Mouse (Mus musculus) adrenal gland, postnatal 10 days (tissue): ENCODE results near the gene Olfr1440. TPM values are rescaled to one million over a fixed set of nuclear protein-coding genes. Genes with fewer than 3 reads are reported as not detected.

Source experiments
- DNase-seq: peaks from one replicate; pipeline ENCODE4 v3.0.0; 2021; ENCODE audit warnings: mixed read lengths
- long read RNA-seq, 2 experiments: library from polyadenylated mRNA; stranded (forward); transcript quantifications; one replicate each; pipeline ENCODE4 v2.0.0; 2021
- total RNA-seq, 2 experiments: library from RNA; stranded (reverse); gene quantifications; 2 replicates each; pipeline ENCODE4 v1.2.3; 2021

Gene Olfr1440
- not detected for total RNA-seq
- long read RNA-seq, experiment 1, result 0 reads
- long read RNA-seq, experiment 2, result 0 reads

GRCm38 (mm10) chr19:12386979-12387378 is at the start of gene Olfr1440:
TSS of gene Olfr1440 (plus strand) at chr19:12387279.
- no peak for DNase-seq

- no peak for DNase-seq
Observed at GRCm38 (mm10) chr19:12373004-12373403, 14.1 kb upstream of the Olfr1440 start.

DNA sequence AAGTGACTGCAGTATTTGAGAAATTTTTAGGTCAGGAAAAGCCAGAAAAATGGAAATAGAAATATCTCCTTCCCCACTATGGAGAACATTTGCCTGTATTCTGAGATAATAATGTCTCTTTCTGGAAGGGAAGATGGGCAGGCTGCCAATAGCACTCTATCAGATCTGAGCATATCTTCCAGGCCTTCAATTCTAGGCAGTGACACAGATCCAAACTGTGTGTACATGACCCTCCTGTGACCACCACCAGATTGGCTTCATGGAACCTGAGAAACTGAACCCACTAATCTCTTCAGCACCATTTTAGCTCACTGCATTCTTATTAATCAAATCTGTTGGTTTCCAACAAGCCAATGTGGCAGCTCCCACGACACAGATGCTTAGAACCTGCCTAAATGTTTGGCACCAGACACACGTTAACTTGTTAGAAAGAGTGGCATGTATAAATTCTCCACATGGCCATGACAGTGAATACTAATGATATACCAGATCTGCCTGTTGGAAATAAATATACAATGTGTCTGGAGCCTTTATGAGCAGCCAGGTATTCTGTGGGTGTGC is 12.5 kb upstream of the Olfr1440 start:
- DNase-seq, result peak; percentile 5

DNA sequence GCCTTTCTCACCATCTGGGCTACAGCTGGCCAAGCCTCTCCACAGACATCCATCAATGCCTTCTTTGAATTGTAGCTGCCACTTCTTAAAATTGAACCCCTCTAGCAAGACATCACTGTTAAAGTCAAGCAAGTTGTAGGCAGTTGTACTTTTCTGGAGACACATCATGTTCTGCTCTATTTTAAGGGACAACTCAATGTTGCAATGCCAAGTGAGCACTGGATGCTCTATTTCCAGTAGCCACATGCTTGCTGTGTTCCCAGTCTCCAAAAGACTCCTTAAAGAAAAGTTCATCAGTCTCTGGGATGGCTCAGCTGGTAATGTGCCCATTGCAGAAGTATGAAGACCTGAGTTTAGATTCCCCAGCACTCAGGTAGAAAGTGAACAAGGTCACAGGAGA is 26.7 kb downstream of the Olfr1440 start:
- no peak for DNase-seq

DNA sequence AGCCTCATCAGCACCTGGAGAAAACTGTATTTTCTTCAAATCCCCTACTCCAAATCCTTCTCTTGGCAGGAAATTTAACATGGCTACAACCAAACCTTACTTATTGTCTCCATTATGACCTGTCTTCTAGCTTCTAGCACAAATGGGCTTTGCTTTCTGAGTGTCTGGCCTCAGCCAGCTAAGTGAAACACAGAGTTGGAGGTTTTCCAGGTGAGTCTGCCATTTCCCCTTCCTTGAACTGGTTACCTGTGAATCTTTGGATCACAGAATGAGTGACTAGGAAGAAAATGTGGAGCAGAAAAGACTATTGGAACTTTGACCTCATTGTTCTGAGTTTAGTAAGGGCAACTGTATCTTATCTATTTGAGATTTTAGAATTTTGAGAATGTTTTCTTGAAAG is 30.3 kb downstream of the Olfr1440 start, which contains the start of gene Olfr1441:
Olfr1441 (plus strand) TSS at position 73 of the 400 bp plus-strand sequence.
- DNase-seq, result no peak

GRCm38 (mm10) chr19:12418312-12418711 is 31.2 kb downstream of the Olfr1440 start:
- no peak for DNase-seq

- no peak for DNase-seq
Observed at GRCm38 (mm10) chr19:12420555-12420954, 33.5 kb downstream of the Olfr1440 start.

GRCm38 (mm10) chr19:12421680-12422079 is 34.6 kb downstream of the Olfr1440 start:
- DNase-seq, result no peak

DNA sequence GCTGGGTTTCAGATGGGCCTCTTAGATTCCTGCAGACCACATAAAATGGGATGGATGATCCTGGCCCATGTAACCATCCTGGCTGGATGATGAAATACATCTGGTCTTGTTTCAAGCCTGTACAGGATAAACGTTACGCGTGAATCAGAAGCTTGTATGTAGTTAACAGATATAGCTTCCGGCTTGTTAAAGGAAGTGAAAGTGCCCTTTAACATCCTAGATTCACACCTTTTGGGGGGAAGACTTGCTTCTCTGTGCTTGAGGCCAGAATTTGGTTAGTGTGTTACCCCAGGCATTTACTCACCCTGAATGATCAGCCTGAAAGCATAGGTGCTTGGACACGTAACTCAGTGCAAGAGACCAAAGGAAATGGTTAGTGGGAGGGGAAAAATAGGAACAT is 40.0 kb downstream of the Olfr1440 start:
- DNase-seq, result no peak

GRCm38 (mm10) chr19:12427605-12428004 is 40.5 kb downstream of the Olfr1440 start, which contains the start of gene Pfpl:
TSS of gene Pfpl (plus strand) at chr19:12427905.
- DNase-seq, result no peak

GRCm38 (mm10) chr19:12433033-12433432 is 46.0 kb downstream of the Olfr1440 start:
- DNase-seq, result peak; percentile 43

GRCm38 (mm10) chr19:12435011-12435416 is 47.9 kb downstream of the Olfr1440 start:
- DNase-seq, result no peak

- DNase-seq, result no peak
Observed at GRCm38 (mm10) chr19:12435750-12436524, 48.9 kb downstream of the Olfr1440 start.

GRCm38 (mm10) chr19:12439581-12439980 is 52.5 kb downstream of the Olfr1440 start:
- no peak for DNase-seq

GRCm38 (mm10) chr19:12440103-12440725 is 53.1 kb downstream of the Olfr1440 start:
- no peak for DNase-seq

DNA sequence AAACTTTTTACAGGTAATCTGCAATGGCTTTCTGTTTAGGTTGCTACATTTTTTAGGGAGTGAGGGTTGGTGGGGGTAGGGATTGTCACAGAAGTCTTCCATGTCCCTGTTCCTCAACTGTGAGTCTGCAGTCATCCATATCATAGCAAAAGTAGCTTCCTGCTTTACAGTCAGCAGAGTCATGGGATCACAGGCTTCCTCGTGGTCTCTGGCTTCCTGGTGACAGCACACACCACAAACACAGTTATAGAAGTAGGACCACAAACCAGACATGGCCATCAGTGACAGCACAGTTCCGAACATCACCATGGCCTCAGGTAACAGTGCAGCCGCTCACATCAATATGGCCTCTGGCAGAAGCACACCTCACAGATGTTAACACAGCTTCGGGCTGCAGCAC is 55.5 kb downstream of the Olfr1440 start:
- no peak for DNase-seq

- no peak for DNase-seq
Observed at GRCm38 (mm10) chr19:12445014-12445413, 57.9 kb downstream of the Olfr1440 start.

Other genes starting within 250 kb of the Olfr1440 start
- not detected for gene Olfr1555-ps1, start 217.2 kb upstream of the Olfr1440 start, total RNA-seq
- gene Olfr1431, start 186.6 kb upstream of the Olfr1440 start, total RNA-seq, result not detected
- gene Olfr1432, start 154.7 kb upstream of the Olfr1440 start, total RNA-seq, result not detected
- gene Olfr262, start 145.6 kb upstream of the Olfr1440 start, total RNA-seq, result not detected
- not detected for gene Olfr235, start 126.2 kb upstream of the Olfr1440 start, total RNA-seq
- not detected for gene Olfr1434, start 107.4 kb upstream of the Olfr1440 start, total RNA-seq
- gene Olfr1436, start 88.1 kb upstream of the Olfr1440 start, total RNA-seq, result not detected
- not detected for gene Olfr1437, start 62.2 kb upstream of the Olfr1440 start, total RNA-seq
- not detected for gene Olfr1438-ps1, start 51.4 kb upstream of the Olfr1440 start, total RNA-seq
- not detected for gene Olfr1441, start 30.2 kb downstream of the Olfr1440 start, total RNA-seq
- gene Pfpl, start 40.6 kb downstream of the Olfr1440 start, total RNA-seq, result not detected
- 10 to 100 TPM; 15.1 to 16.1 TPM for gene Mpeg1, start 73.5 kb downstream of the Olfr1440 start, total RNA-seq
- gene Dtx4, start 114.2 kb downstream of the Olfr1440 start, total RNA-seq, result 10 to 100 TPM; 22.5 to 24.4 TPM
- gene Fam111a, start 158.5 kb downstream of the Olfr1440 start, total RNA-seq, result 10 to 100 TPM; 11.9 to 14.8 TPM
- 10 to 100 TPM; 20.3 to 53.3 TPM for gene Gm4952, start 212.7 kb downstream of the Olfr1440 start, total RNA-seq
- 1 to 10 TPM; 4.0 to 6.2 TPM for gene Glyat, start 246.0 kb downstream of the Olfr1440 start, total RNA-seq